Mouse (Mus musculus): ENCODE measurements around the gene Cog6. TPM values are rescaled to one million over a fixed set of nuclear protein-coding genes. Genes with fewer than 3 reads are reported as not detected.

The Cog6 gene
- polyA plus RNA-seq (2016; fragmentation: Nextera tagmentation; extraction: Ambion mirVana) = 45.0 and 57.7 TPM in 2 replicates

DNA sequence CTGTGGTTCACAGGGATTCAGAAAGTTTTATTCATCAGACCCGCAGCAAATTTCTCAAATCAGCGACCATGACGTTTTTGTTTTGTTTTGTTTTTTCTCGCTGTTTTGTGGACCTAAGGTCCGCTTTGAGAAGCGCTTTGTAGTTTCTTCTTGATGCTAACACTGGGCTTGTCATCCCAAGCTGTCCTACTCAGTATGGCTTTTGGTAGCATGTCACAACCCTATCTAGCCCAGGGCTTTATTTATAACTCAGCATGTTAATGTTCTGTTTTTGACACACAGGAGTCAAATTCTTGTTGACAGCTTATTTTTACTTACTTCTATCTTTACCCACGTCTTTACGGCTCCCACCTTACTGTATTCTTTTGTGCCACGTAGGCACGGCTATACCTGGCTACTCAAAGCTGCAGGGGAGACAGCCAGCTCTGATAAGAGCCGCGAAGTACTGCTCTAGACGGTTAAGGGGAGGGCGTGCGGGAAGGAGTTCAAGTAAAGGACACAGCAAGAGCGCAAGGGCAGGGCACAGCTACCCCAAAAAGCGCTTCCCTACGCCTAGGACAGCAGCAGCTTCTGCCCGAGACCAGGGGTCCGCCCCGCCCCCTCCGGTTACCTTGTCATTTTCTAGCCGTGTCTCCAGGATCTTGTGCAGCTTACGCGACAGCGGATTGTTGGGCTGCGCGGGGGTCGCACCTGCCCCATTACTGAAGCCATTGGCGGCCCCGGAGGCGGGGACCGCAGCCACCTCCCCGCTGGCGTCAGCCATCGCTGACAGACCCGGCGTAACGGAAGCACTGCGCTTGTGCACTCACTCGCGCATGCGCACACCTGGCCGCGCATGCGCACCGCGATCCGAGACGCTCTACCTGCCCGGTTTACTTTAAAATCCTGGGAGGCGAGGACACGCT is at the start of gene Cog6:
Gene Cog6 (minus strand): TSS at position 802 of the 905 bp plus-strand sequence.
- 6% methylated on average over 53 of the region's 53 CpGs for WGBS

DNA sequence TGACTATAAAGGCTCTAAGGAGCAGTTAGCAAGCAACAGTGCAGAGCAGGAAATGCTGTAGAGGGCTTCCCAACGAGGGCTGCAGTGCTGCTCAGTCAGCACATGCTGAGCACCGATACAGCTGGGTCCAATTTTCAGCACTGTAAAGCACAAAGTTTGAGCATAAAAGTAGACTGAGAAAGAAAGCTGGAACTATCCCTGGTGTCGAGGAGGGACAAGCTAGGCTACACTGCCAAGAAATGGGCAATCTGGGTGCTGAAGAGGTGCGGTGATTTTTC is 49.0 kb upstream of the Cog6 start:
- no peak overlapping the region for H3K27ac ChIP-seq
- DNase-seq (ENCODE audit: low spot score) = no peak

More for the DNA sequence above, at the start of gene Cog6:
- Histone ChIP-seq H3K9me3 (no peaks in the 10 kb centered on the region), H3K4me1 (0 out of 2 replicates have a peak, but pooled peaks cover 5% of the 10 kb centered on the region), H3K27ac (peak within 1 kb of the TSS; percentile 93), H3K36me3 (peaks cover 22% of the 10 kb centered on the region), H3K27me3 (ENCODE audit: insufficient read depth, poor library complexity, severe bottlenecking) (no peaks in the 10 kb centered on the region), H3K4me3 (peak within 1 kb of the TSS; percentile 73)
- peak; percentile 94 for DNase-seq (ENCODE audit: low spot score)

DNA sequence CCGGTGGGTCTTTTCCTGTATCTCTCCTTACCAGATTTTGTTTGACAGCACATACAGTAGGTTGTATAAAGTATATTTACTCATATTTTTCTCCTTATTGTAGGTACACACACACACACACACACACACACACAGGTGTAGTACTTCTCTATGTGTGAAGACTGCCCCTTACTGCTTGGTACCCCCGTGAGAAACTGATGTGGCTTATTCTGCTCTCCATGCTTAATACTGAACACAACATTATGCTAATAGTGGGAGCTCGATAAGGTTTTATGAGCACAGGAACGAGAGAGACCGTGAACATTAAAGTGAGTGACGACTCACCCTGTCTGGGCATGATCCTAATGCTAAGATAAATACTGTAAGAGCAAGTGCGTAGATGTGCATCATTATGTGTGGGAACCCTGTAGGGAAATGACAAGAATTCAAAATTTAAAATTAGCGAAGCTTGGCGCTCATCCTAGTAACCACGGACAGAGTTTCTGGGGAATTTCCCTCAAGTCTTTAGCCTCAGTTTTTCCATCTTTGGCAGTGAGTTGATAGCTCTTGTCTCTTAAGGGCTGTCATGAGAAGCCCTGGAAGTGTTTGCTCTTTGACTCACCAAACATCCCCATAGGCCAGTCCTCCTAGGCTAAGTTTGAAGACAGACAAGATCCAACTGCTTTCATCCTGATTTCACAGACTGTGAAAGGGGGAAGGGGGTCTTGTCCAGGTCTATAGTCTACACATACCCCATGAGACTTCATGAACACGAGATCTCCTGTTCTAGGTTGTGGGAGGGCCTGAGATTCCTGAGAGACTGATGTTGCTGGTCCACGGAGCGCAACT is 48.4 kb upstream of the Cog6 start:
- Histone ChIP-seq H3K4me3 (no peak overlapping the region), H3K36me3 (no peaks in the 10 kb centered on the region; the same call in 1 of the 2 replicates), H3K4me1 (peaks cover 20% of the 10 kb centered on the region), H3K27me3 (ENCODE audit: insufficient read depth, poor library complexity, severe bottlenecking) (no peaks in the 10 kb centered on the region), H3K27ac (no peak overlapping the region), H3K9me3 (no peaks in the 10 kb centered on the region)
- WGBS = 87% methylated on average over 13 of the region's 13 CpGs
- no peak for DNase-seq (ENCODE audit: low spot score)

More for the DNA sequence above, 49.0 kb upstream of the Cog6 start:
- H3K9me3 ChIP-seq = no peaks in the 10 kb centered on the region
- WGBS = 72% methylated on average over 4 of the region's 4 CpGs
- H3K36me3 ChIP-seq = no peaks in the 10 kb centered on the region; the same call in 1 of the 2 replicates
- no peaks in the 10 kb centered on the region for H3K27me3 ChIP-seq (ENCODE audit: insufficient read depth, poor library complexity, severe bottlenecking)
- peaks cover 20% of the 10 kb centered on the region for H3K4me1 ChIP-seq
- H3K4me3 ChIP-seq = no peak overlapping the region

DNA sequence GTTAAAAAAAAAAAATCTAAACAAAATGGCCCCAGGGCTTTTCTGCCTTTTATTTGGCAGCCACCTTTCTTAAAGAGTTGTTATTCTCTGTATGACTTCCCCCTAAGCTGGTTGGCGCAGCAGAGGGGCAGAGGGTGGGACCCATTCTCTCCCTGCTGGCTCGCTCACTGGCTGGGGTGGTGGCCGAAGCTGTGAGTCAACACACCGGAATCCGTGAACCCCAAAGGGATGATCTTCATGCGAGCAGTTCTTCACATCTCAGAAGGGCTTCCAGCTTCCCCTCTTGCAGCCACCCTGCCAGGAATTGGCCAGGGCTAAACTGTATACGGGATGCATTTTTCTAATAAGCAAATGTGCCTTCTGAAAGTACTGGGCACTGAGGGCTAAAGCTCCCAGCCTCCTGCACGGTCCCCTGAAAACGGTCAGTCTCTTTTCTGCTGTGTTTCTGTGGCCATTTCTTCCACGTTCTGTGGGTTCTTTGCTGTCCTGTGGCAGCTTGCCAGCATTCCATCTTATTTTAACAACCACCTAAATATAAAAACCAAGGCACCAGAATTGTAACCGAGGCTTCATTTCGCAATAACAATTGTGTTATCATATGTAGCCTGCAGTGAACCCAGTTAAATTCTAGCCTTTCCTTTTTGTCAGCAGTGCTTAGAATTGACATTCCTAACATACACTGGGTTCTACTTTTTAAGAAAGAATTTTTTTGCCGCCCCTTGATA is 46.5 kb upstream of the Cog6 start:
- 61% methylated on average over 13 of the region's 13 CpGs for WGBS
- Histone ChIP-seq H3K36me3 (no peaks in the 10 kb centered on the region; the same call in 1 of the 2 replicates), H3K9me3 (no peaks in the 10 kb centered on the region), H3K4me1 (peaks cover 38% of the 10 kb centered on the region), H3K27ac (0 out of 2 replicates have a peak overlapping the region, but pooled peaks have one; percentile 36), H3K4me3 (no peak overlapping the region), H3K27me3 (ENCODE audit: insufficient read depth, poor library complexity, severe bottlenecking) (no peaks in the 10 kb centered on the region)
- DNase-seq (ENCODE audit: low spot score) = no peak

DNA sequence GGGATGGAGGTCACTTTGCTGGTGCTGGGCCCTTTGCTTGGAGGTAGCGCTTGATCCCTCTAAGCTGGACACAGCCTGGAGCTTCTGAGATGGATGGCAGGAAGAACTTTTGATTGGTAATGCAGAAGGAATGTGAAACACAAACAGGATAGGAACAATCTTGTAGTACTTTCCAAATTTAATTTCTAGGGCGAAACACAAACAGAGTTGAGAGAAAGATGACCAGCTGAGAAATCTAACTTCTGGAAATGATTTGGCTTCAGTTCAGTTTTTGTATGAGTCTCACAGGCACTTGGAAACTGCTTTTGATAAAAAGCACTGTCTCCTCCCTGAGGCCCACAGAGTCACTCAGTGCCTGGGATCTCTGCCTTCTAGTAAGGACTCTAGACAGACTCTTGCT is 42.9 kb upstream of the Cog6 start:
- DNase-seq (ENCODE audit: low spot score) = no peak
- Histone ChIP-seq H3K4me1 (peaks cover 47% of the 10 kb centered on the region), H3K36me3 (no peaks in the 10 kb centered on the region), H3K27ac (peak overlapping the region; percentile 62), H3K9me3 (no peaks in the 10 kb centered on the region), H3K4me3 (no peak overlapping the region), H3K27me3 (ENCODE audit: insufficient read depth, poor library complexity, severe bottlenecking) (no peaks in the 10 kb centered on the region)
- 50% methylated on average over 2 of the region's 2 CpGs for WGBS

DNA sequence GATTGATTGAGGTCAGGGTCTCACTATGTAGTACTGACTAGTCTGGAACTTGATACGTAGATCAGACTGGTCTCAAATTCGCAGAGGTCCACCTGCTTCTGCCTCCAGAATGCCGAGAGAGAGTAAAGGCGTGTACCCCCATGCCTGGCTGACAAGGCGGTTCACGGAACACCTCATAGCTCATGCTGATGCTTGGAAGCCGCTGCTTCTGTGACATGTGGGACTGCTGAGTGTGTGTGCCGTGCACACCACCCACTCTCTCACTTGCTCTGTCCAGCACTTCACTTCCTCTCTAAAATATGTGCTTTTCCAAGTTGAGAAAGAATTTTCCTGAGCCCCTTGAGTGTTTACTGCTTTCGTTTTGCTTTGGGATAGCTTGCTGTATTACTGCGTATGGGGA is 39.4 kb upstream of the Cog6 start:
- H3K27me3 ChIP-seq (ENCODE audit: insufficient read depth, poor library complexity, severe bottlenecking) = no peaks in the 10 kb centered on the region
- H3K4me1 ChIP-seq = peaks cover 49% of the 10 kb centered on the region
- no peak overlapping the region for H3K27ac ChIP-seq
- no peaks in the 10 kb centered on the region for H3K9me3 ChIP-seq
- no peak for DNase-seq (ENCODE audit: low spot score)
- WGBS = 76% methylated on average over 10 of the region's 10 CpGs
- H3K4me3 ChIP-seq = no peak overlapping the region
- H3K36me3 ChIP-seq = no peaks in the 10 kb centered on the region

DNA sequence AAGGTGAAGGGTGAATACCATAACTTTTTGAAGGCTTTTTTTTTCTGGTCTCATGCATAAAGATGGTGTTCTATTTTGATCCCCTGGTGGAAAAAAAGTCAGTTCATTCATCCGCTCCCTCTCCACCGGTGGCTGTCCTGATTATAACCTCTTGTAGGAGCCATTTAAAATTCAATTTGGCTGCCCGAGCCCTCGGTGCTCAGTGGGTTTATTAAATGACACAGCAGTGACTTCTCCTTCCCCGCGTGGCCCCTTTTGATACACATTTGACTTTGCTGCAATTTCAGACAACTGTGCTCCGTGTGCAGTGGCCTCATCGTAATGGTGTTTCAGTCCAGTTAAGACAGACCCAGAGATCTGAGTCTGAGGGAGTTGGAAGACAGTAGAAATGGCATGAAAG is 35.3 kb upstream of the Cog6 start:
- no peaks in the 10 kb centered on the region for H3K9me3 ChIP-seq
- no peak overlapping the region for H3K27ac ChIP-seq
- 67% methylated on average over 8 of the region's 8 CpGs for WGBS
- H3K4me1 ChIP-seq = peaks cover 26% of the 10 kb centered on the region
- H3K4me3 ChIP-seq = no peak overlapping the region
- no peak for DNase-seq (ENCODE audit: low spot score)
- H3K27me3 ChIP-seq (ENCODE audit: insufficient read depth, poor library complexity, severe bottlenecking) = no peaks in the 10 kb centered on the region
- no peaks in the 10 kb centered on the region for H3K36me3 ChIP-seq

DNA sequence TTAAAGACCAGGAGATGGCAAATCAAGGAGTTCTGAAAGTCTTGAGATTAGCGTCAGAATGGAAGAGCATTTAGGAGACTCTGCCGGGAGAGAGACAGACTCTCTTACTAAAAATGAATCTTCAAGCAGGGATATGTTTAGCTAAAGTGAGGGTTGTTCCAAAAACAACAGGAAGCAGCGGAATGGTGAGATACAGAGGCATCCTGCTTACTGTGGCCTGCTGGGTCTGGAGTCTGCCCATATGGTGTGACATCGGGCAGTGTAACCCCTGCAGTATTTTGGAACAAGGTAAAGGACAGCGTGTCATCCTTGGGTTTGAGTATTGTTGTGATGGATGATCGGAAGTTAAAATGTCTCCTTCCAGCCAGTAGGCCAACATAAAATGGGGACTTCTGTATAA is 29.3 kb upstream of the Cog6 start:
- H3K36me3 ChIP-seq = peaks cover 7% of the 10 kb centered on the region; the same call in 1 of the 2 replicates
- no peaks in the 10 kb centered on the region for H3K9me3 ChIP-seq
- DNase-seq (ENCODE audit: low spot score) = no peak
- WGBS = 59% methylated on average over 6 of the region's 6 CpGs
- H3K4me3 ChIP-seq = no peak overlapping the region
- H3K27me3 ChIP-seq (ENCODE audit: insufficient read depth, poor library complexity, severe bottlenecking) = no peaks in the 10 kb centered on the region
- H3K27ac ChIP-seq = no peak overlapping the region
- H3K4me1 ChIP-seq = peaks cover 25% of the 10 kb centered on the region

DNA sequence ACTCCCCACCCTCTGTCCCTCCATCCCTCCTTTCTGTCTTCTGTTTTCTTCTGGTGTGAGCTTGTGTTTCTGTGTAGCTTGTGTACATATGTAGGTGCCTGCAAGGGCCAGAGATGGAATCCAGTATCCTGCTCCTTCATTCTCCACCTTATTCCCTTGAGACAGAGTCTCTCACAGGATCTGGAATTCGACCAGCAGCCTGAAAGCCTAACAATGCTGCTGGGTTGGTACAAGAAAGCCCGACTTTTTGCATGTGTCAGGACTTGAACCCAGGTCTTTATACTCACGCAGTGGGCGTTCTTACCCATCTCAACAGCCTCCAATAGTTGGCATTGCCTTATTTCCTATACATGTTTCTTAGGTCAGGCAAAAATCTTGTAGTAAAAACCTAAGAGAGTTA is 28.7 kb upstream of the Cog6 start:
- Histone ChIP-seq H3K4me1 (peaks cover 30% of the 10 kb centered on the region), H3K27ac (peak overlapping the region; percentile 36; the same call in 1 of the 2 replicates), H3K9me3 (no peaks in the 10 kb centered on the region), H3K4me3 (no peak overlapping the region), H3K36me3 (peaks cover 7% of the 10 kb centered on the region; the same call in 1 of the 2 replicates), H3K27me3 (ENCODE audit: insufficient read depth, poor library complexity, severe bottlenecking) (no peaks in the 10 kb centered on the region)
- no peak for DNase-seq (ENCODE audit: low spot score)
- WGBS = 79% methylated on average over 4 of the region's 4 CpGs

DNA sequence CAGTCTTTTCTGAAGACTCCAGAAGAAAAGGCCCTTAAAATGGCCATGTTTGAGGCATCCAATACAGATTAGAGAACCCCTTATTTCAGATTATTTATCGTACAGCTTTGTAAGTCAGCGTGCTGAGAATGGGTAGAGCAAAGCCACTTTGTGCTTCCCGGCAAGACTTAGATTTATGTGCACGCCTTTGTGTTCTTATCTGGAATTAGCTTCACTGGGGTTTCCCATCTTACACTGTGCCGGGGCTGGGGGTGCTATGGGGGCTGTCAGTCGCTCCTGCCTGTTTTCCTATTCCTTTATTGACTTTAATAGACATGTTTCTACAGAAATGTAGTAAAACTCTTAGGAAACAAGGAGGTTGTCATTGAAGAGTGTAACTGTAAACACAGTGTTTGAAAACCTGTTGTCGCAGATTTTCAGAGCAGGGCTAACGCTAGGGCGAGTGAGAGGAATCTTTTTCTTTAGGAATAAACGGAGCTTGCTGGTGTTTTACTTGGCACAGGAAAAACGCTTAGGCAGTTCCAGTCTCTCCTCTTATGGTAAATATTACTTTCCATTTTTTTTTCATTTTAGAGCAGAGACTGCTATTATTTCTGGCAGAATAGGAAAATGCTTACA is 27.8 kb upstream of the Cog6 start:
- H3K4me1 ChIP-seq = peaks cover 37% of the 10 kb centered on the region
- H3K4me3 ChIP-seq = peak overlapping the region; percentile 40
- no peak for DNase-seq (ENCODE audit: low spot score)
- H3K9me3 ChIP-seq = no peaks in the 10 kb centered on the region
- H3K36me3 ChIP-seq = peaks cover 7% of the 10 kb centered on the region; the same call in 1 of the 2 replicates
- WGBS = 51% methylated on average over 11 of the region's 11 CpGs
- H3K27ac ChIP-seq = peak overlapping the region; percentile 75
- H3K27me3 ChIP-seq (ENCODE audit: insufficient read depth, poor library complexity, severe bottlenecking) = no peaks in the 10 kb centered on the region

DNA sequence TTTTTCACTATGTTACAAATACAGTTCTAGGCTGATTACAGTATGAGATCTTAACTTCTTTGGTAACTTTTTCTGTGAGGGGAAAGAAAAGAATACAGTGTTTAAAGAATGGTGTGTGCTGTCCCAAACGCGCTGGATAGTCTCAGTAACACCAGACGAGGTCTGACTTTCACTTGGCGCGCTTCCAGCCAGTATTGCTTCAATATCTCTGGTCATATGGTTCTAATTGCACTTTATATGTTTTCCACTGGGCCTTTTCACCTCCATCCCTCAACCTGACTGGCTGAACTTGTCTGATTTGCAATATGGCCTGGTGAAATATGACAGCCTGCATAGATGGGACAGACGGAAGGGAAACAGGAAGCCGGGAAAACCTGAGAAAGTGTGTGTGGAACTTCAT is 27.2 kb upstream of the Cog6 start:
- H3K4me3 ChIP-seq = peak overlapping the region; percentile 40
- H3K36me3 ChIP-seq = peaks cover 7% of the 10 kb centered on the region; the same call in 1 of the 2 replicates
- H3K9me3 ChIP-seq = no peaks in the 10 kb centered on the region
- H3K4me1 ChIP-seq = peaks cover 37% of the 10 kb centered on the region
- peak overlapping the region; percentile 75 for H3K27ac ChIP-seq
- DNase-seq (ENCODE audit: low spot score) = no peak
- no peaks in the 10 kb centered on the region for H3K27me3 ChIP-seq (ENCODE audit: insufficient read depth, poor library complexity, severe bottlenecking)
- 65% methylated on average over 7 of the region's 7 CpGs for WGBS

DNA sequence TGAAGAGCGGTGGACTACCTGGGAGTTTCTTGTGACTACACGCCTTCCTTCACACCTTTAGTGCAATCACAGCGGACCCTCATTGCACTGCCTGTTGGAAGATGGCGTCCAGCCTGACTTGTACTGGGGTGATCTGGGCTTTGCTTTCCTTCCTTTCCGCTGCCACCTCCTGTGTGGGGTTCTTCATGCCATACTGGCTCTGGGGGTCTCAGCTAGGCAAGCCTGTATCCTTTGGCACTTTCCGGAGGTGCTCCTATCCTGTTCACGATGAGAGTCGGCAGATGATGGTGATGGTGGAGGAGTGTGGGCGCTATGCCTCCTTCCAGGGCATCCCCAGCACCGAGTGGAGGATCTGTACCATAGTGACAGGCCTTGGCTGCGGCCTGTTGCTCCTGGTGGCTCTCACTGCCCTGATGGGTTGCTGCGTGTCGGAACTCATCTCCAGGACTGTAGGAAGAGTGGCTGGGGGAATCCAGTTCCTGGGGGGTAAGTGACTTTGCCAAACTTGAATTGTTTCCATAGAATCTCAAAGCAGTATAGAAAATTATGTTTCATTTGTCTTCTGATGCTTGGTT is 26.3 kb upstream of the Cog6 start:
- Histone ChIP-seq H3K4me1 (peaks cover 37% of the 10 kb centered on the region), H3K4me3 (peak overlapping the region; percentile 38), H3K36me3 (peaks cover 7% of the 10 kb centered on the region; the same call in 1 of the 2 replicates), H3K9me3 (no peaks in the 10 kb centered on the region), H3K27ac (peak overlapping the region; percentile 37; the same call in 1 of the 2 replicates), H3K27me3 (ENCODE audit: insufficient read depth, poor library complexity, severe bottlenecking) (no peaks in the 10 kb centered on the region)
- no peak for DNase-seq (ENCODE audit: low spot score)
- 85% methylated on average over 13 of the region's 13 CpGs for WGBS
